Mouse (Mus musculus): Measurements from ENCODE around the gene Gpr157. TPM values are rescaled to one million over a fixed set of nuclear protein-coding genes. Genes with fewer than 3 reads are reported as not detected.
A peak's percentile ranks its signal among the peaks of the same experiment; 100 is the strongest.

Gene Gpr157
- polyA plus RNA-seq, 1 experiment = 5.0 TPM

- H3K4me3 ChIP-seq (replicated peaks; ENCODE audit: extremely low read depth, low read depth, low read length) = no peak overlapping the region
Observed at GRCm38 (mm10) chr4:150049564-150050226, 37.5 kb upstream of the Gpr157 start.

GRCm38 (mm10) chr4:150051514-150051913 lies 35.7 kb upstream of the Gpr157 start:
- 68% methylated on average over 8 of the region's 8 CpGs for WGBS
- TF ChIP-seq POLR2A (IDR thresholded peaks at IDR 0.05; ENCODE audit: borderline replicate concordance, extremely low read depth, low read depth, low read length) (no peak), CTCF (IDR thresholded peaks at IDR 0.05; ENCODE audit: insufficient read depth, low read length) (no peak)
- H3K4me1 ChIP-seq (ENCODE audit: control insufficient read depth, insufficient read depth, low read length) = no peaks in the 10 kb centered on the region
- H3K4me3 ChIP-seq (replicated peaks; ENCODE audit: extremely low read depth, low read depth, low read length) = no peak overlapping the region
- DNase-seq = no peak

More at GRCm38 (mm10) chr4:150049564-150050226, 37.5 kb upstream of the Gpr157 start:
- no peak for TF ChIP-seq CTCF (IDR thresholded peaks at IDR 0.05; ENCODE audit: insufficient read depth, low read length)
- TF ChIP-seq POLR2A (IDR thresholded peaks at IDR 0.05; ENCODE audit: borderline replicate concordance, extremely low read depth, low read depth, low read length) = no peak
- no peaks in the 10 kb centered on the region for H3K4me1 ChIP-seq (ENCODE audit: control insufficient read depth, insufficient read depth, low read length)
- DNase-seq = no peak
- 29% methylated on average over 13 of the region's 13 CpGs for WGBS

GRCm38 (mm10) chr4:150052380-150052779 lies 34.8 kb upstream of the Gpr157 start:
- no peak for DNase-seq
- no peak overlapping the region for H3K4me3 ChIP-seq (replicated peaks; ENCODE audit: extremely low read depth, low read depth, low read length)
- TF ChIP-seq CTCF (IDR thresholded peaks at IDR 0.05; ENCODE audit: insufficient read depth, low read length) (no peak), POLR2A (IDR thresholded peaks at IDR 0.05; ENCODE audit: borderline replicate concordance, extremely low read depth, low read depth, low read length) (no peak)
- no peaks in the 10 kb centered on the region for H3K4me1 ChIP-seq (ENCODE audit: control insufficient read depth, insufficient read depth, low read length)
- WGBS = 94% methylated on average over 3 of the region's 3 CpGs

- DNase-seq = no peak
- 72% methylated on average over 7 of the region's 7 CpGs for WGBS
- H3K4me3 ChIP-seq (replicated peaks; ENCODE audit: extremely low read depth, low read depth, low read length) = no peak overlapping the region
- 0 out of 2 replicates have a peak, but pooled peaks cover 3% of the 10 kb centered on the region for H3K4me1 ChIP-seq (ENCODE audit: control insufficient read depth, insufficient read depth, low read length)
- TF ChIP-seq CTCF (IDR thresholded peaks at IDR 0.05; ENCODE audit: insufficient read depth, low read length) (no peak), POLR2A (IDR thresholded peaks at IDR 0.05; ENCODE audit: borderline replicate concordance, extremely low read depth, low read depth, low read length) (no peak)
Observed at GRCm38 (mm10) chr4:150056171-150056570, 31.0 kb upstream of the Gpr157 start.

- TF ChIP-seq CTCF (IDR thresholded peaks at IDR 0.05; ENCODE audit: insufficient read depth, low read length) (no peak), POLR2A (IDR thresholded peaks at IDR 0.05; ENCODE audit: borderline replicate concordance, extremely low read depth, low read depth, low read length) (no peak)
- 94% methylated on average over 12 of the region's 12 CpGs for WGBS
- no peak overlapping the region for H3K4me3 ChIP-seq (replicated peaks; ENCODE audit: extremely low read depth, low read depth, low read length)
- DNase-seq = no peak
- 0 out of 2 replicates have a peak, but pooled peaks cover 3% of the 10 kb centered on the region for H3K4me1 ChIP-seq (ENCODE audit: control insufficient read depth, insufficient read depth, low read length)
Observed at GRCm38 (mm10) chr4:150057722-150058121, 29.4 kb upstream of the Gpr157 start.

- TF ChIP-seq POLR2A (IDR thresholded peaks at IDR 0.05; ENCODE audit: borderline replicate concordance, extremely low read depth, low read depth, low read length) (no peak), CTCF (IDR thresholded peaks at IDR 0.05; ENCODE audit: insufficient read depth, low read length) (no peak)
- DNase-seq = no peak
- WGBS = 66% methylated on average over 9 of the region's 9 CpGs
- H3K4me1 ChIP-seq (ENCODE audit: control insufficient read depth, insufficient read depth, low read length) = 0 out of 2 replicates have a peak, but pooled peaks cover 3% of the 10 kb centered on the region
- H3K4me3 ChIP-seq (replicated peaks; ENCODE audit: extremely low read depth, low read depth, low read length) = no peak overlapping the region
Observed at GRCm38 (mm10) chr4:150059841-150060468, 27.2 kb upstream of the Gpr157 start.

GRCm38 (mm10) chr4:150060469-150061170 lies 26.5 kb upstream of the Gpr157 start:
- WGBS = 49% methylated on average over 23 of the region's 23 CpGs
- Histone ChIP-seq H3K4me3 (replicated peaks; ENCODE audit: extremely low read depth, low read depth, low read length) (no peak overlapping the region), H3K4me1 (ENCODE audit: control insufficient read depth, insufficient read depth, low read length) (0 out of 2 replicates have a peak, but pooled peaks cover 3% of the 10 kb centered on the region)
- DNase-seq = peak; percentile 24
- TF ChIP-seq CTCF (IDR thresholded peaks at IDR 0.05; ENCODE audit: insufficient read depth, low read length) = no peak
- TF ChIP-seq POLR2A (IDR thresholded peaks at IDR 0.05; ENCODE audit: borderline replicate concordance, extremely low read depth, low read depth, low read length) = no peak

GRCm38 (mm10) chr4:150061432-150062225 lies 25.5 kb upstream of the Gpr157 start:
- Histone ChIP-seq H3K4me1 (ENCODE audit: control insufficient read depth, insufficient read depth, low read length) (0 out of 2 replicates have a peak, but pooled peaks cover 3% of the 10 kb centered on the region), H3K4me3 (replicated peaks; ENCODE audit: extremely low read depth, low read depth, low read length) (no peak overlapping the region)
- DNase-seq = no peak
- 66% methylated on average over 16 of the region's 16 CpGs for WGBS
- TF ChIP-seq POLR2A (IDR thresholded peaks at IDR 0.05; ENCODE audit: borderline replicate concordance, extremely low read depth, low read depth, low read length) = no peak
